Mouse (Mus musculus): Measurements from ENCODE around the gene Rwdd1. TPM values are rescaled to one million over a fixed set of nuclear protein-coding genes. Genes with fewer than 3 reads are reported as not detected.

Gene Rwdd1
- polyA plus RNA-seq (2017; shearing (Covaris generic)), result 79.6 TPM

GRCm38 (mm10) chr10:34019302-34020075 lies at the start of gene Rwdd1:
TSS of gene Rwdd1 (minus strand) at chr10:34019624.

GRCm38 (mm10) chr10:34044210-34044609 lies 24.8 kb upstream of the Rwdd1 start, which contains the start of gene Calhm4:
TSS of gene Calhm4 (minus strand) at chr10:34044310.

DNA sequence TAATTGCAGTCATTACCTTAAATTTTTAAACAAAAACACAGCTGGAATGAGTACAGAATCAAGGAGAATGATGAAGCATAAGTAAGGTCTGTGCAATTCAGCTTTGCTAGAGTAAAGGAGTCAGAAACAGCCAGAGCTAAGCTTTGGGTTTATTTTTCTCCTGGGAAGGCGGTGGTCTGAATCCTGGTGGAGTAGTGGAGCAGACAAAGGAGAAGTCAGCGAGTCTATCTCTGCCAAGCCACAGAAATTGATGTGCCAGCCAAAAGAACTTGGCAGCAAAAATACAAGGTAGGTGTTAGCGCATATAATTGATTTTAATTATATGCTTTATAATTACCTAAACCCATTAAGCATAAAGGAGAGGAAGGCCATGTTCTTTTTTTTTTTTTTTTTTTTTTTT lies 18.0 kb upstream of the Rwdd1 start, which contains the start of gene Trappc3l:
Gene Trappc3l (plus strand): TSS at position 197 of the 400 bp plus-strand sequence.

GRCm38 (mm10) chr10:33950803-33951583 lies 68.4 kb downstream of the Rwdd1 start, which contains the start of gene Zup1:
TSS of gene Zup1 (minus strand) at chr10:33951269.

Other genes with a start within 250 kb of the Rwdd1 start
- not detected for gene Sult3a2, start 232.9 kb downstream of the Rwdd1 start, polyA plus RNA-seq (2017; shearing (Covaris generic))
- not detected for gene Sult3a1, start 161.9 kb downstream of the Rwdd1 start, polyA plus RNA-seq (2017; shearing (Covaris generic))
- gene Rsph4a, start 114.5 kb downstream of the Rwdd1 start, polyA plus RNA-seq (2017; shearing (Covaris generic)), result not detected
- 66.5 TPM for gene Zup1, start 68.4 kb downstream of the Rwdd1 start, polyA plus RNA-seq (2017; shearing (Covaris generic))
- not detected for gene Trappc3l, start 18.0 kb upstream of the Rwdd1 start, polyA plus RNA-seq (2017; shearing (Covaris generic))
- 0.07 TPM for gene Calhm4, start 24.7 kb upstream of the Rwdd1 start, polyA plus RNA-seq (2017; shearing (Covaris generic))
- not detected for gene Calhm5, start 76.9 kb upstream of the Rwdd1 start, polyA plus RNA-seq (2017; shearing (Covaris generic))
- 24.7 TPM for gene Calhm6, start 108.4 kb upstream of the Rwdd1 start, polyA plus RNA-seq (2017; shearing (Covaris generic))
- 4.0 TPM for gene Dse, start 188.1 kb upstream of the Rwdd1 start, polyA plus RNA-seq (2017; shearing (Covaris generic))